16 mouse cellular contexts compared by ENCODE assay signal in genomic region chr13:29533586-29533985, GRCm38 (mm10).
"Had no signal": no experiment of that assay in that cellular context is flagged by ENCODE, and none has a peak within 500 bp of the region (broad histone marks: within the 10 kb centered on the region; RNA-seq: fewer than 3 reads in every experiment).

No protein-coding gene starts in this region.

- H3K4me1 ChIP-seq: neural tube, embryonic 15.5 days; stomach, embryonic 15.5 days had no signal

- H3K27ac ChIP-seq: neural tube, embryonic 13.5 days; neural tube, embryonic 15.5 days; stomach, embryonic 15.5 days; stomach, postnatal 0 days had no signal

- H3K9me3 ChIP-seq: neural tube, embryonic 13.5 days; neural tube, embryonic 15.5 days; stomach, embryonic 15.5 days had no signal

- H3K27me3 ChIP-seq: neural tube, embryonic 13.5 days; neural tube, embryonic 15.5 days; stomach, embryonic 15.5 days had no signal

- H3K4me3 ChIP-seq: neural tube, embryonic 13.5 days; neural tube, embryonic 15.5 days; stomach, embryonic 15.5 days had no signal

- H3K4me2 ChIP-seq: neural tube, embryonic 13.5 days; neural tube, embryonic 15.5 days; stomach, embryonic 15.5 days had no signal

- H3K36me3 ChIP-seq: neural tube, embryonic 13.5 days; neural tube, embryonic 15.5 days; stomach, embryonic 15.5 days had no signal

- DNase-seq: retina, postnatal 1 day; right cerebral cortex, adult 18-20 months; right cerebral cortex, postnatal 14 days; right cerebral cortex, postnatal 25 days; right cerebral cortex, postnatal 4 days; spleen, adult 18-20 months; thymus, adult 18-20 months; thymus, adult 2 months; thymus, postnatal 14 days; thymus, postnatal 25 days; thymus, postnatal 36 days; thymus, postnatal 4 days had no signal

- H3K9ac ChIP-seq: neural tube, embryonic 13.5 days; neural tube, embryonic 15.5 days; stomach, embryonic 15.5 days had no signal
